Mouse (Mus musculus) liver, embryonic 15.5 days (tissue): ENCODE results near the gene Srm. TPM values are rescaled to one million over a fixed set of nuclear protein-coding genes. Genes with fewer than 3 reads are reported as not detected.
A peak's percentile ranks its signal among the peaks of the same experiment; 100 is the strongest.

Experiments
- ATAC-seq: fragments of 200-750 bp; cut with Nextera tagmentation; 2 replicates; pipeline ENCODE4 v1.8.0; 2017; ENCODE audit warnings: moderate number of reproducible peaks, mild to moderate bottlenecking, moderate library complexity; ENCODE audit not compliant: insufficient read depth
- H3K27ac ChIP-seq: fragments of 300-500 bp; sonication (generic); replicated peaks from 2 replicates; pipeline ENCODE4 v1.5.1; 2015; ENCODE audit warnings: mild to moderate bottlenecking, inconsistent platforms
- H3K27me3 ChIP-seq: fragments of 300-500 bp; sonication (generic); 2 replicates; pipeline ENCODE4 v1.6.1; 2015; ENCODE audit warnings: mild to moderate bottlenecking, inconsistent platforms
- H3K36me3 ChIP-seq: fragments of 300-500 bp; sonication (generic); replicated peaks from 2 replicates; pipeline ENCODE4 v1.6.1; 2015; ENCODE audit warnings: moderate library complexity, mild to moderate bottlenecking, inconsistent platforms
- H3K4me1 ChIP-seq: fragments of 300-500 bp; sonication (generic); replicated peaks from 2 replicates; pipeline ENCODE4 v1.6.1; 2015; ENCODE audit warnings: inconsistent platforms
- H3K4me2 ChIP-seq: fragments of 300-500 bp; sonication (generic); 2 replicates; pipeline ENCODE4 v1.6.1; 2015; ENCODE audit warnings: moderate library complexity, mild to moderate bottlenecking, inconsistent platforms
- H3K4me3 ChIP-seq: fragments of 300-500 bp; sonication (generic); replicated peaks from 2 replicates; pipeline ENCODE4 v1.5.1; 2015; ENCODE audit warnings: mild to moderate bottlenecking, inconsistent platforms
- H3K9ac ChIP-seq: fragments of 300-500 bp; sonication (generic); 2 replicates; pipeline ENCODE4 v1.6.1; 2015; ENCODE audit warnings: moderate library complexity, mild to moderate bottlenecking, inconsistent platforms
- H3K9me3 ChIP-seq: fragments of 300-500 bp; sonication (generic); replicated peaks from 2 replicates; pipeline ENCODE4 v1.6.1; 2016; ENCODE audit warnings: inconsistent platforms
- WGBS: fragments of 180-500 bp; shearing (Covaris S2); methylation state at CpG from one replicate; pipeline ENCODE4 v1.1.7; 2015; ENCODE audit warnings: mixed read lengths; ENCODE audit not compliant: insufficient replicate concordance; 5-methylcytosine and 5-hydroxymethylcytosine counted together
- polyA plus RNA-seq: library from polyadenylated mRNA; unstranded; fragments of >200 nt; fragmentation: Nextera tagmentation; extraction: Ambion mirVana; gene quantifications from 2 replicates; pipeline ENCODE4 v1.2.1, GENCODE M21; 2015

Gene Srm
- polyA plus RNA-seq, 1 experiment from 2014 or later, result 128 TPM

DNA sequence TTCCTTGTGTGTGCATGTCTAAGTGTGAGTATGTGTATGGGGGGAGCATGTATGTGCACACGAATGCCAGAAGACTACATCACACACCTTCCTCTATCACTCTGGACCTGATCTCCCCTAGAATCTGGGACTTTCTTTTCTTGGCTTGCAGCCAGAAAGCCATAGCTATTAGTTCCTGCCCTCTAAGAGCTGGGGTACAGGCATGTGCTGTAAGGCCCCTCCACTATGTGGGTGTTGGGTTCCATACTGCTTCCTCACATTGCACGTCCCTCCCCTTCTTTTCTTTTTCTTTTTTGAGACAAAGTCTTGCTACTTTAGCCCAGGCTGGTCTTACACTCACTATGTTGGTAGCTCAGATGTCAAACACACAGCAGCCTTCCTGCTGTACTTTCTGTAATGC lies 44.0 kb downstream of the Srm start:
- no peak for ATAC-seq
- Histone ChIP-seq H3K27me3 (no peaks in the 10 kb centered on the region), H3K36me3 (no peaks in the 10 kb centered on the region), H3K4me3 (no peak overlapping the region), H3K27ac (no peak overlapping the region), H3K4me2 (no peak overlapping the region), H3K4me1 (peaks cover 4% of the 10 kb centered on the region), H3K9ac (no peak overlapping the region), H3K9me3 (no peaks in the 10 kb centered on the region)
- WGBS, result 43% methylated on average over 2 of the region's 2 CpGs

DNA sequence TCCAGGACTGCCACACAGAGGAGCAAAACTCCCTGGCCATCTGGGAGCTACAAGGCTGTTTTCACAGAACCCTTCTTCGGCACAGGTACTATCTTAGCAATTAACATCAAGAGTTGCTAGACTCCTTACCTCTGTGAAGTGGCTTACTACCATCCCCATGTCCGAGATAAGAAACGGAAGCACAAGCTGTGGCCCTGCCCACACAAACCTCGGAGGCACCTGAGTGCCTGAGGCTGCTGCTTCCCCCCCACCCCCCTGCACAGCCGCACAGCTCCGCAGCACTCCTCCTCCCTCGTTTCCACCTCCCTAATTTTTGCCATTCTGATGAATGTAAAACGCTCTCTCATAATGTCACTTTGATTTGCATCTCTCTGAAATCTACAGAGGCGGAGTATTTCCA lies 47.0 kb downstream of the Srm start:
- H3K4me3 ChIP-seq, result no peak overlapping the region
- H3K4me2 ChIP-seq, result no peak overlapping the region
- H3K36me3 ChIP-seq, result no peaks in the 10 kb centered on the region
- H3K27me3 ChIP-seq, result no peaks in the 10 kb centered on the region
- H3K4me1 ChIP-seq, result peaks cover 6% of the 10 kb centered on the region
- WGBS, result 21% methylated on average over 9 of the region's 9 CpGs
- no peak overlapping the region for H3K27ac ChIP-seq
- no peak overlapping the region for H3K9ac ChIP-seq
- H3K9me3 ChIP-seq, result no peaks in the 10 kb centered on the region
- ATAC-seq, result no peak

DNA sequence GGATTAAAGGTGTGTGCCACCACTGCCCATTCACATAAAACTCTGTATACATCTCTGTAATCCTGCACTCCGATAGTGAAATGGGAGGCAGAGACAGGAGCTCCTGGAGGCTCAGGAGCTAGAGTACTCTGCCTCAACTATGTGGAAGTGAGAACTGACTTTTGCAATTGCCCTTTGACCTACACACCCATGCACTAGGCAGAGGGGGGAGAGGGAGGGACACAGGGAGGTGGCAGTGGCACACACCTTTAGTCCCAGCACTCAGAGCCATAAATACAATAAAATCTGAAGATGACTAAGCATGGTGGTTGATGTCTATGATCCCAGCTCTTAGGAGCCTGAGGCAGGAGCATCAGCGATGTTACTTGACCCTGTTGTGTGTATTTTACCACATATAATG lies 48.2 kb downstream of the Srm start:
- no peak for ATAC-seq
- Histone ChIP-seq H3K4me1 (peaks cover 10% of the 10 kb centered on the region; the same call in 1 of the 2 replicates), H3K27me3 (0 out of 2 replicates have a peak, but pooled peaks cover 3% of the 10 kb centered on the region), H3K4me3 (no peak overlapping the region), H3K9me3 (no peaks in the 10 kb centered on the region), H3K36me3 (no peaks in the 10 kb centered on the region), H3K27ac (no peak overlapping the region), H3K9ac (no peak overlapping the region), H3K4me2 (no peak overlapping the region)
- 56% methylated on average over 2 of the region's 2 CpGs for WGBS

DNA sequence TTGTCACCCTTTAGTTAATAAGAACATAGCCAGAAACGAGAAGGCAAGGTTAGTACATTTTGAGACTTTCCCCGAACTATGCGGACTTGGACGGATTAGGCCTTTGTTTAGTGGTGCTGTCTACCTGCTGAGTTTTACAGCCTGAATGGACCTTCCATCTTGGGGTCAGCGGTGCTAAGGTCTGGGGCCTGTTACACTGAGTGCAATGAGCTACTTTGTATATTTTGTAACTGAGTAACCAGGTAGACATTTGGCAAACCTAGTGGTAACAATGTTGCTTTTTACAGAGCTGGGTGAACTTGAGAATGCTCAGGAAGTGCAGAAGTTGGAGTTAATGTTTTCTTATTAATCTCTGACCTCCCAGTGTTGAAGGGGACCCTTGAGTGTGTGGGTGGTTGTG lies 49.8 kb downstream of the Srm start:
- whole genome bisulfite sequencing, result 72% methylated on average over 5 of the region's 5 CpGs
- peak; percentile 33; the same call in 1 of the 2 replicates for ATAC-seq
- Histone ChIP-seq H3K9ac (no peak overlapping the region), H3K4me2 (no peak overlapping the region), H3K4me3 (no peak overlapping the region), H3K27me3 (0 out of 2 replicates have a peak, but pooled peaks cover 3% of the 10 kb centered on the region), H3K27ac (no peak overlapping the region), H3K4me1 (peaks cover 10% of the 10 kb centered on the region; the same call in 1 of the 2 replicates), H3K36me3 (no peaks in the 10 kb centered on the region), H3K9me3 (no peaks in the 10 kb centered on the region)

DNA sequence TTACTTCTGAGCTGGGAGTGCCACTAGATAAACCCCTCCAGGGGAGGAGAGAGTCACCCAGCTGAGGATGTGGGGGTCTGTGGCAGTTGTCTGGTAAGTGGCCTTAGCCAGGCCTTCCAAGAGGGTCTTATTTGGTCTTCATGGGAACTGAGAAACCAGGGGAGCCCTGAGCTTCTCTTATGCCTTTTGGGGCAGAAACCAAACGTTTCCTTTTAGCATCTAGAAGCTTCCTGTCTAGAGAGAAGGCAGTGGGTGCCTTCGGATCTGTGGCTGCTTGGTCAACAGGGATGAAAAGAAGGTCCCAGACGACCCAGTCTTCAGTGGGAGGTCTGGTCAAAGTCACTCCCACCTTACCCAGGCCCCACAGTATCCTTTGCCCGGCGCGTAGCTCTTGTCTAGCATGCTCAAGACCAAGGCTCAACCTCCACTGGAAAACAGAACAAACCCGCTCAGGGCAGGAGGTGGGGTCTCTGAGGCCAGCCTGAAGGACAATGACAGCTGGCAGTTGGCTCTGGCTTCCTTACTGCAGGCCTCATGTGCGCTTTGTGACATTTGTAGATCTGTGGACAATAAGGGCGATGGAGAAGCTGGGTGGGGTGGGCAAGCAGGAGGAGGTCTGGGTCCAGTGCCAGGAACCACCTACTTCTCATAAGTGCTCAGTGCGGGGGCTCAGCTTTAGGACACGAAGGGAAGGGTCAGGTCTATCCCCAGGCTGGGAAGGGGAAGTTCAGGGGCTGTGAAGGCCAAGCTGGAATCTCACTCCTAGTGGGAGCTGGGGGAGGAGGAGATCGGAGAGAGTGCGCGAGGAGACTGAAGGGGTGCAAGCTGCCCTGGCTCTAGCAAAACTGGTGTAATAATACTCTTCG lies 52.2 kb downstream of the Srm start, which contains the start of gene Gm572:
Gene Gm572 (plus strand): TSS at position 27 of the 866 bp plus-strand sequence.
- 32% methylated on average over 15 of the region's 15 CpGs for WGBS
- ATAC-seq, result no peak
- no peak within 1 kb of the TSS for H3K9ac ChIP-seq

DNA sequence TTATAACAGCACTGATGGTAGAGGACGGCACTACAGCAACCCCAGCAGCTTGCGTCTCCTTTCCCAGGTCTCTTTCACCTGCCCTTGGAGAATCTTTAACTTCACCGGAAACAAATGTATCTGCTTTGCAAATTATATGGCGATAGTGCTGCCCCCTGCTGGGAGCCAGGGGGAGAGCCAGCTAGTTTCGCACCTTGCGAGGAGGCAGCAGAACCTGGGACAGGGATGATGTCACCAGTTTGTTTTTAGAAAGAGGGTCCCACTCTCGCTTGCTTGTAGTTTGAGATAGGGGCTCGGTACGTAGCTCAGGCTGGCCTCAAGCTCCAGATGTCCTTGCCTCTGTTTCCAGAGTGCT lies 52.8 kb downstream of the Srm start:
- Histone ChIP-seq H3K9ac (no peak overlapping the region), H3K4me3 (peak overlapping the region; percentile 22; the same call in 1 of the 2 replicates), H3K27me3 (peaks cover 3% of the 10 kb centered on the region; the same call in 1 of the 2 replicates), H3K27ac (no peak overlapping the region), H3K9me3 (no peaks in the 10 kb centered on the region), H3K4me1 (peaks cover 10% of the 10 kb centered on the region; the same call in 1 of the 2 replicates), H3K4me2 (peak overlapping the region; percentile 54), H3K36me3 (no peaks in the 10 kb centered on the region)
- ATAC-seq, result no peak
- WGBS, result 2% methylated on average over 9 of the region's 9 CpGs

More for the DNA sequence above, 52.2 kb downstream of the Srm start, which contains the start of gene Gm572:
- H3K4me1 ChIP-seq, result peaks cover 10% of the 10 kb centered on the region; the same call in 1 of the 2 replicates
- no peak within 1 kb of the TSS for H3K27ac ChIP-seq
- H3K9me3 ChIP-seq, result no peaks in the 10 kb centered on the region
- H3K36me3 ChIP-seq, result no peaks in the 10 kb centered on the region
- H3K4me3 ChIP-seq, result peak within 1 kb of the TSS; percentile 22; the same call in 1 of the 2 replicates
- H3K27me3 ChIP-seq, result peaks cover 3% of the 10 kb centered on the region; the same call in 1 of the 2 replicates
- H3K4me2 ChIP-seq, result peak within 1 kb of the TSS; percentile 54

Other genes starting within 250 kb of the Srm start
- 11.6 and 12.6 TPM in 2 replicates for gene Ubiad1, start 146.7 kb upstream of the Srm start, polyA plus RNA-seq
- 8.7 and 10.3 TPM in 2 replicates for gene Mtor, start 142.9 kb upstream of the Srm start, polyA plus RNA-seq
- gene Angptl7, start 91.0 kb upstream of the Srm start, polyA plus RNA-seq, result 0.45 and 0.58 TPM in 2 replicates
- gene Exosc10, start 33.1 kb upstream of the Srm start, polyA plus RNA-seq, result 31.9 and 34.1 TPM in 2 replicates
- 44.5 and 56.0 TPM in 2 replicates for gene Masp2, start 11.1 kb downstream of the Srm start, polyA plus RNA-seq
- gene Tardbp, start 35.5 kb downstream of the Srm start, polyA plus RNA-seq, result 126 and 128 TPM in 2 replicates
- not detected in 2 replicates for gene Gm572, start 51.8 kb downstream of the Srm start, polyA plus RNA-seq
- 0.45 and 0.48 TPM in 2 replicates for gene Casz1, start 212.9 kb downstream of the Srm start, polyA plus RNA-seq